Mouse (Mus musculus): ENCODE results near the gene Wdr47.

DNA sequence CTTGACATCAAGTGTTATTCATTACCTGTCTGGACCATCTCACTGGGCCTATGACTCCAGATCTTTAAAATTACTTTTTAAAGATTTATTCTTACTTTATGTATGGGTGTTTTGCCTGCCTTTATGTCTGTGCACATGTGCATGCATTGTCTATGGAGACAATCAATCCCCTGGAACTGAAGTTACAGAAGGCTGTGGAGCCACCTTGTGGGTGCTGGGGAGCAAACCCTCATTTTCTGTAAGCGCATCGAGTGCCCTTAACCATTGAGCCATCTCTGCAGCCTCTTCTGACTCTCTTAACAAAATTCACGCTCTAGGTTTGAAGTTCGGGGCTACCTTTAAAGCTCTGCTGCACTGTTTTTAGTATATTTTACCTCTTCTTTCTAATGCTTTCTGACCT lies 48.3 kb downstream of the Wdr47 start:
- TF ChIP-seq GATA1 (IDR thresholded peaks at IDR 0.05; ENCODE audit: borderline replicate concordance, low read length) (no peak), FLI1 (IDR thresholded peaks at IDR 0.05; ENCODE audit: low read length) (no peak)

Data from megakaryocyte, embryonic 14.5 days (primary cell).